Mouse (Mus musculus): Measurements from ENCODE around the gene Naalad2.
"Not testable (repeated sequence)": the region's sequence is repeated elsewhere in the genome, so short reads cannot be mapped to it uniquely, and the experiment has no call there.

Naalad2 gene

DNA sequence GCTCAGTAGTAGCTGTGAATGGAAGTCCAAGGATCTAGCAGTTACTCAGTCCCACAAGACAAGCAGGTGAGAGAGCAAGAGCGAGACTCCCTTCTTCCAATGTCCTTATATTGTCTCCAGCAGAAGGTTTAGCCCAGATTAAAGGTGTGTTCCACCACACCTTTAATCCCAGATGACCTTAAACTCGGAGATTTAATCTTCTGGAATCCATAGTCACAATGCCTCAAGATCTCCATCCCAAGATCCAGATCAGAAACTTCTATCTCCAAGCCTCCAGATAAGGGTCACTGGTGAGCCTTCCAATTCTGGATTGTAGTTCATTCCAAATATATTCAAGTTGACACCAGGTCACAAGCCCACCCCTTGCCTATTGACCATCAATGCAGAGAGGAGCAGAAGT is at the start of gene Naalad2:
Gene Naalad2, minus strand, starts transcription at position 101 of the 400 bp plus-strand sequence.
- not testable (repeated sequence) for DNase-seq (ENCODE audit: low spot score in 2 of 2)

DNA sequence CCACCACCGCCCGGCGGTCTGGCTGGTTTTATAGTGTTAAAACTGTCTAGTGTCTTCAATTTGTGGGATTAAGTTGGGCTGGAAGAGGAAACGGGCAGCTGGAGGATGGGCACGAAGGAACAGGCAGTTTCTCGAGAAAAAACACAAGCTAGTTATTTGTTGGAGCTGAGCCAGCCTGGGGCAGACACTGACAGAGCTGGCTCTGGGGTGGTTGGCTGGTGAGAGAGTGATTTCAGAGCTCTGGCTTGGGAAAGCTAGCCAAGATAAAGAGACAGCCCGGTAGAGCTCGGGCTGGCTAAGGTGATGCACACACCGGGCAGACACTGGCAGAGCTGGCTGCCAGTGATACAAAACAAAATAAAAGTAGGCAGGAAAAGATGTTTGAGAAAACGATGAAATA is 28.9 kb upstream of the Naalad2 start:
- DNase-seq (ENCODE audit: low spot score in 2 of 2): no peak

DNA sequence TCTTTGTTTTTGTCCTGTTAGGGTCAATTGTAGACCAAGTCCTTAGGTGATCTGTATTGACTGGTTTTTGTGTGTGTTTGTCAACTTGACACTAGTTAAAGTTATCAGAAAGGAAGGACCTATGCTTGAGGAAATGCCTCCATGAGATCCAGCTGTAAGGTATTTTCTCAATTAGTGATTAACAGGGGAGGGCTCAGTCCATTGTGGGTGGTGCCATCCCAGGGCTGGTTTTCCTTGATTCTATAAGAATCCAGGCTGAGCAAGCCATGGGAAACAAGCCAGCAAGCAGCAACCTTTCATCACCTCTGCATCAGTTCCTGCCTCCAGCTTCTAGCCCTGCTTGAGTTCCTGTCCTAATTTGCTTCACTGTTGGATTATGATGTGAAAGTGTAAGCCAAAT is 27.6 kb upstream of the Naalad2 start, which contains the start of gene Mbd3l2:
Gene Mbd3l2, plus strand, starts transcription at position 301 of the 400 bp plus-strand sequence.
- no peak for DNase-seq (ENCODE audit: low spot score in 2 of 2)

DNA sequence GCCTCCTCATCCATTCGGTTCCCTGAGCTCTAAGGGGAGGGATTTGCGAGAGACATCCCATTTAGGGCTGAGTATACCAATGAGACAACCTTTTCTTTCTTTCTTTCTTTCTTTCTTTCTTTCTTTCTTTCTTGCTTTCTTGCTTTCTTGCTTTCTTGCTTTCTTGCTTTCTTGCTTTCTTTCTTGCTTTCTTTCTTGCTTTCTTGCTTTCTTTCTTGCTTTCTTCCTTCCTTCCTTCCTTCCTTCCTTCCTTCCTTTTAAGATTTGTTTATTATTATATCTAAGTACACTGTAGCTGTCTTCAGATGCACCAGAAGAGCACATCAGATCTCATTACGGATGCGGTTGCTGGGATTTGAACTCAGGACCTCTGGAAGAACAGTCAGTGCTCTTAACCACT is 9.6 kb upstream of the Naalad2 start:
- DNase-seq (ENCODE audit: low spot score in 2 of 2): not testable (repeated sequence)

DNA sequence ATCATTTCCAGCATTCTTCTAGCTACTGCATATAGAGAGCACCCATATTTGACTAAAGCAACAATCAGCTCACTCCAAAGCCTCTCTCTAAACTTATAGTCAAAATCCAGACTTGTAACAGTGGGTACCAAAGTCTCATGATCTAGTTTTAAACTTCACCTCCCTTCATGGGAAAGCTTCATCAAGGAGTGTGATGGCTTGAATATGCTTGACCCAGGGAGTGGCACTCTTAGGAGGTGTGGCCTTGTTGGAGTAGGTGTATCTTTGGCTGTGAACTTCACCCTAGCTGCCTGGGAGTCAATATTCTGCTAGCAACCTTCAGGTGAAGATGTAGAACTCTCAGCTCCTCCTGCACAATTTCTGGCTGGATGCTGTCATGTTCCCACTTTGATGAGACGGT is 1.3 kb upstream of the Naalad2 start, which contains the start of gene Ubtfl1:
Gene Ubtfl1, plus strand, starts transcription at position 301 of the 400 bp plus-strand sequence.
- DNase-seq (ENCODE audit: low spot score in 2 of 2): no peak

GRCm38 (mm10) chr9:18399629-18400028 is 3.2 kb downstream of the Naalad2 start:
- no peak for DNase-seq (ENCODE audit: low spot score in 2 of 2)

DNA sequence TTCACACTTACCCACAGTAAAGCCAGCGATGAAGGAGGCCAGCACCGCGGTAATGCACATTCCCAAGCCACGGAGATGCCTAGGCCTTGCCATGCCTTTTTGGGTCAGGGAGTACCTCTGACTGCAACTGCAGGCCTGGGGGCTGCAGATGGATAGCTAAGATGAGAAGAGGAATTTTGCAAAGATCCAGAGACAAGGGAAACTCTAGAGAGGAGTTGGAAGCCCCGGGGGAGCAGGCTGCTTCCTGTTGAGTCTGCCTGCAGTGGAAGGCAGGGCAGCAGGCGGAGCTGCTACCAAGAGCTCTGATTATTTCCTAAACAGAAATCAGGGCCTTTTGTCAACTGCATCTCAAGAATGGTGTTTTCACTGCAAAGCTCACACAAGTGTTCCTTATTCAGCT is 17.0 kb downstream of the Naalad2 start:
- DNase-seq (ENCODE audit: low spot score in 2 of 2): no peak

DNA sequence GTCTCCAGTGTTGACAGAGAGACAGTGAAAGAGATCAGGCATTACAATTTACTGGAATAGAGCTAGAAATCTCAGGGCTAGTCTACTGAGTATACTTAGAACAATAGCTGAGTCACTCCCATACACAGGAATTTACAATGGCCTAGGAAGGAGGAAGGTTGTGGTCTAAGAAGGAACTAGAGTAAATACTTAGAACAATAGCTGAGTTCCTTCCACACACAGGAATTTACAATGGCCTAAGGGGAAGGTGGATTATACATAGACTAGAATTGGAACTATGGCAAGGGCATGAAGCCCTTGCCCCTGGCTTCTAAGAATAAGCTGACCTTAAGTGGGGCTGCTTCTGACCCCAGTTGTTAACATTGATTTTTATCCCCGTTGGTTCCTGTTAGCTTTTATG is 29.8 kb downstream of the Naalad2 start:
- DNase-seq (ENCODE audit: low spot score in 2 of 2): not testable (repeated sequence)

GRCm38 (mm10) chr9:18319990-18320389 is 82.8 kb downstream of the Naalad2 start:
- no peak for DNase-seq (ENCODE audit: low spot score in 2 of 2)

- no peak for DNase-seq (ENCODE audit: low spot score in 2 of 2)
Measured at GRCm38 (mm10) chr9:18298301-18298700, 104.5 kb downstream of the Naalad2 start.

DNA sequence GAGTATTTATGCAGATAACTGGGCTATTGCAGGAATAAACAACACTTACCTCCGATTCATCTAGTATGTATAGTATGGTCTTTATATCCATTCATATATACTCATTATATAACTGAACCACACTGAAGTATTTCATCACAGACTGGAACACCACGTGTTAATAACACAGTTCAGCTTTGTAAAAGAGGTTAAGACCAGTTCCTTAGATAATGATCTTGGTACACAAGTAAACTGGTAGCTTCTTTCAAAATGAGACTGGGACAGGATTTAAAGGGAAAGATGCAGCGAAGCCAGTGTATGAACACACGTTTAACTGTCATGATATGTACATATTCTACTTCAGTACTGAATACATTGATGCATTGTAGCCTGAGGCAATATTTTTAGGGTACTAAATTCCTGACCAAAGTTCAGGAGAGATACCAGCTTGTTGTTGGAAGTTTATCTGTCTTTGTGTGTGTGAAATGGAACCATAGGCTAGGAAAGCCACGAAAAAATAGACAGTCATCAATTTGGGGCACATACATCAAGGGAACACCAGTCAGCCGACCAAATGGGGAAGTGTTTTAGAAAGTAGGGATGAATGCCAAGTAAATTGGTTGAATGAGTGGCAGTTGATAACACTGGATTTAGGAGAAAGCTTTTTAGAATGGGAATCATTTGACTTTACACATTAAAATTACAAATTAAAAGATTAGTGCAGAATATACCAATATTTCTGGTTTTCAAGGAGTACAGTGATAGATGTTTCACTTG is 109.6 kb downstream of the Naalad2 start:
- DNase-seq (ENCODE audit: low spot score in 2 of 2): no peak

GRCm38 (mm10) chr9:18292443-18292922 is 110.3 kb downstream of the Naalad2 start:
- DNase-seq (ENCODE audit: low spot score in 2 of 2): no peak

DNA sequence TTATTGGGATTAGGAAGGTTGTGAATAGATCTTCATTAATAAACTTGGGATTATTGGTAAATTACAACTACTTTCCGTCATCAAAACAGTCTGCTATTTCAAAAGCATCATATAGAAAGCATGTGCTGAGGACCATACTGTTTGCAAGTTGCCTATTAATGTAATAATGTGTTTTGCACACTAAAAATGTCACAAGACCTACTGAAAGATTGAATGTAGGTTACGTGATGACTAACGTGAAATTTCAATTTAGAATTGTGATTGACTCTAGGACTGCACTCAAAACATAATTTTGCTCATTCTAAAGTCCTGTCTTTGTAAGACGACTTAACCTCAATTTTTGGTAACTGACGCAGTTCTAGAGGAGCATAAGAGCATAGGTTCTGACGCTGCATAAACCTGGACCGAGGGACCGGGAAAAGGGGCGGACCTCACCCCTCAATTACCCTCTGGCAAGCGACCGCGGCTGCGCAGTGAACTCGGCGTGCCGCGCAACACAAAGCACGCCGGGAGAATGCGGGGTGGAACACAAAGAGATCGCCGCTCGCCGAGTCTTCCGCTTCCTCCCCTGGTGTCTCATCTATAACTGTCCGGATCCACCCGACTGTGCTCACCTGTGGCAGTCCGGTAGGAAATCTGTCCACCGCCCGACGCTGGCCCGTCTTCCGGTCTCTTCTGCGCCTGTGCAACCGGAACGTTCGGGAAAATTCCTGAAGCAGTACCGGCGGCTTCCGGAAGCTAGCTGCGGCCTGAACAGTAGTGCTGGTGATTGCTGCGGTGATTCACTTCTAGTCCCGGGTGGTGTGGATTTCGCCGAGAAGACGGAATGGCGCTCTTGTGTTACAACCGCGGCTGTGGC is 111.0 kb downstream of the Naalad2 start, which contains the start of gene Chordc1:
Gene Chordc1, plus strand, starts transcription at position 555 of the 859 bp plus-strand sequence.
- DNase-seq (ENCODE audit: low spot score in 2 of 2): peak; percentile 89 to 96

DNA sequence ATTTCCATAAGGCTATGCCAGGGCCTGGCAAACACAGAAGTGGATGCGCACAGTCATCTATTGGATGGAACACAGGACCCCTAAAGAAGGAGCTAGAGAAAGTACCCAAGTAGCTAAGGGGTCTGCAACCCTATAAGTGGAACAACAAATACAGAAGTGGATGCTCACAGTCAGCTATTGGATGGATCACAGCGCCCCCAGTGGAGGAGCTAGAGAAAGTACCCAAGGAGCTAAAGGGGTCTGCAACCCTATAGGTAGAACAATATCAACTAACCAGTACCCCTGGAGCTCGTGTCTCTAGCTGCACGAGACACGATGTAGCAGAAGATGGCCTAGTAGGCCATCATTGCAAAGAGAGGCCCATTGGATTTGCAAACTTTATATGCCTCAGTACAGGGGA is 124.1 kb downstream of the Naalad2 start:
- not testable (repeated sequence) for DNase-seq (ENCODE audit: low spot score in 2 of 2)

DNA sequence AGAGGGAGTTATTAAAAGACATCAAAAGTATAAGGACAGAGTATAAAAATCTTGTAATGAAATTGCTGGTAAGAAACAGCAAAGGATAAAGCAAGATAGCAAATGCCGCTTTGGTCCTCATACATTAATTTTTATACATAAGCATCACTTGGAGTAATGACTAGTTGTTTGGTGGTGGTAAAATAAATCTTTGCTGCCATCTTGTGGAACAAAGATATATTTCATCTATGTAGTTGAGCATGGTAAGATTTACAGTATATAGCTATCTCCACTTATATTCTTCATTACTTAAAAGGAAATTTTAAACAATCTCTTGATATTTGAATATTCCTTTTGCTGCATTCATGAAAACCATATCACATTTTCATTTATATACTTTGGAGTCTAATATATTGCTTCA is 125.3 kb downstream of the Naalad2 start:
- no peak for DNase-seq (ENCODE audit: low spot score in 2 of 2)

DNA sequence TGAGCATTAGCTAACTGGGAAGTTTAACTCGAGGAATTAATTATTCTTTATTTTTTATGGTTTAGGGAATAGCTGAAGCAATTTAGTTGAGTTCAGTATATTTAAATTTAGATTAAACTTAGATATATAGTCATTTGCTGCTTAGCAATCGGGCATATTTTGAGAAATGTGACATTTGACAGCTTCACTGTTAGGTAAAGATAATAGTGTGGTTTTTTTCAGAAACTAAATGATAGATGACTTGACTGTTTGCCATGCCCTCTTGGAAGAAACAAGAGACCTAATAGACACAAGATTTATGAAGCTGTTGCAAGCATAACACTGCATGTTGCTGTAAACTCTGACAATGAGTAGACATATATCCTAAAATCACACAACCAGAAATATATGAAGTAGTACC is 126.0 kb downstream of the Naalad2 start:
- no peak for DNase-seq (ENCODE audit: low spot score in 2 of 2)

- no peak for DNase-seq (ENCODE audit: low spot score in 2 of 2)
Measured at GRCm38 (mm10) chr9:18275901-18276300, 126.9 kb downstream of the Naalad2 start.
